Mouse (Mus musculus) fat pad, adult 2 months (tissue): Measurements from ENCODE around the gene Dnah17.
A peak's percentile ranks its signal among the peaks of the same experiment; 100 is the strongest.

Experiments
- DNase-seq: peaks from one replicate; pipeline ENCODE4 v3.0.0-alpha.2; 2011; ENCODE audit warnings: low read depth, low spot score; ENCODE audit errors: extremely low read depth

The Dnah17 gene

GRCm38 (mm10) chr11:118024111-118024510, 106.3 kb downstream of the Dnah17 start:
- DNase-seq = no peak

- no peak for DNase-seq
Observed at GRCm38 (mm10) chr11:118023475-118023874, 107.0 kb downstream of the Dnah17 start.

- DNase-seq = no peak
Observed at GRCm38 (mm10) chr11:118021806-118022205, 108.6 kb downstream of the Dnah17 start.

GRCm38 (mm10) chr11:118018328-118018727, 112.1 kb downstream of the Dnah17 start:
- no peak for DNase-seq

GRCm38 (mm10) chr11:118015381-118016145, 114.9 kb downstream of the Dnah17 start:
- DNase-seq = no peak

GRCm38 (mm10) chr11:118014391-118014995, 115.9 kb downstream of the Dnah17 start:
- no peak for DNase-seq

GRCm38 (mm10) chr11:118013339-118013738, 117.1 kb downstream of the Dnah17 start:
- no peak for DNase-seq

GRCm38 (mm10) chr11:118012595-118012994, 117.8 kb downstream of the Dnah17 start:
- no peak for DNase-seq

GRCm38 (mm10) chr11:118009865-118010571, 120.4 kb downstream of the Dnah17 start:
- DNase-seq = no peak

- DNase-seq = no peak
Observed at GRCm38 (mm10) chr11:118008843-118009242, 121.6 kb downstream of the Dnah17 start.

GRCm38 (mm10) chr11:118008144-118008805, 122.2 kb downstream of the Dnah17 start:
- DNase-seq = no peak

- DNase-seq = peak; percentile 87
Observed at GRCm38 (mm10) chr11:118007460-118008143, 122.8 kb downstream of the Dnah17 start.

GRCm38 (mm10) chr11:118004217-118004616, 126.2 kb downstream of the Dnah17 start:
- DNase-seq = no peak

- no peak for DNase-seq
Observed at GRCm38 (mm10) chr11:118003718-118004117, 126.7 kb downstream of the Dnah17 start.

GRCm38 (mm10) chr11:118003176-118003575, 127.3 kb downstream of the Dnah17 start:
- DNase-seq = no peak

GRCm38 (mm10) chr11:118000565-118001215, 129.7 kb downstream of the Dnah17 start:
- no peak for DNase-seq

- DNase-seq = no peak
Observed at GRCm38 (mm10) chr11:118000083-118000482, 130.4 kb downstream of the Dnah17 start.

GRCm38 (mm10) chr11:117999260-117999934, 131.0 kb downstream of the Dnah17 start:
- no peak for DNase-seq

GRCm38 (mm10) chr11:117998356-117998755, 132.1 kb downstream of the Dnah17 start:
- DNase-seq = peak; percentile 72

- no peak for DNase-seq
Observed at GRCm38 (mm10) chr11:117997085-117997484, 133.3 kb downstream of the Dnah17 start.
